Mouse (Mus musculus): ENCODE results near the gene Vezt. TPM values are rescaled to one million over a fixed set of nuclear protein-coding genes. Genes with fewer than 3 reads are reported as not detected.
A peak's percentile ranks its signal among the peaks of the same experiment; 100 is the strongest.

Vezt gene
- polyA plus RNA-seq, 1 experiment from 2014 or later = 29.3 TPM

DNA sequence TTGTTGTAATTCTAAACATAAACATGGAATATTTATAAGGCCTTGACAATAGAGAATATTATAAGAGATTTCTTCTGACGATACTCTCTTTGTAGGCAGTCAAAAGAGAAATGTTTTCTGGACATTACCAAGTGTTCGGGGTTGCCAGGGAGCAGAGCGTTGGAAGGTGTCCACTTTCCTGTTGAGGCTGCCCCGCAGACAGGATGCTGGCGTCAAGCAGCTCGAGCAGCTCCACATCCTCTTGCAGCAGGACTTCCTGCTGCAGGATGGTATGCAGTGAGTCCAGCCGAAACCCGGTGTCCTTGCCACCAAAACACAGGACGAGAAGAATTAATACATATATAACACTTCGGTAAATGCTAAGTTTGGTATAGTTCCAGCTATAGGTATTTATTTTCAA lies 35.4 kb downstream of the Vezt start:
- H3K9me3 ChIP-seq (ENCODE audit: low read depth, low read length) = 0 out of 2 replicates have a peak, but pooled peaks cover 3% of the 10 kb centered on the region
- H3K27ac ChIP-seq (ENCODE audit: low read depth) = no peak overlapping the region
- H3K9ac ChIP-seq = no peak overlapping the region
- TF ChIP-seq CTCF (IDR thresholded peaks at IDR 0.05; ENCODE audit: low read depth) = no peak
- ATAC-seq (ENCODE audit: insufficient read depth) = no peak
- no peak overlapping the region for H3K4me3 ChIP-seq (ENCODE audit: low read depth, low read length)
- H3K4me2 ChIP-seq = no peak overlapping the region
- H3K36me3 ChIP-seq (ENCODE audit: insufficient read depth) = peaks cover 70% of the 10 kb centered on the region
- H3K27me3 ChIP-seq (ENCODE audit: insufficient read depth, low read length) = no peaks in the 10 kb centered on the region
- WGBS = 82% methylated on average over 10 of the region's 10 CpGs
- no peaks in the 10 kb centered on the region for H3K4me1 ChIP-seq (ENCODE audit: insufficient read depth)
- peak; percentile 45 for DNase-seq

DNA sequence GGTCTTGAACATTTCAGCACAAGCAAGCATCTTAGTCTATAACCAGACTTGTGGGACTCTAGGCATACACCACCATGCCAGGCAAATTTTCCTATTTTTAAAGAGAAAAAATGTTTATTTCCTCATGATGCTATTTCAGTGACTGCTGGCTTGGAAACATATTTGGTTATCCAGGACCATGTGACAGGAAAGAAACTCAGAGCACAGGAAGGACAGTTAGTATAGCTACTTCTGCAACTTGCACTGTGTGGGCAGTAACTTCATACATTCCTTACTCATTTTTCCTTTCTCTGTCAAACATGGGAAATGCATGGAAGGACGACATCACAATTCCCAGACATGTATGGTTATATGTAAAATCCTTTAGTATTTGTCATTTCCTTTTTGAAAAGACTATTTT lies 36.3 kb downstream of the Vezt start:
- DNase-seq (peak; percentile 17), ATAC-seq (ENCODE audit: insufficient read depth) (no peak)
- 0 out of 2 replicates have a peak, but pooled peaks cover 3% of the 10 kb centered on the region for H3K9me3 ChIP-seq (ENCODE audit: low read depth, low read length)
- H3K27ac ChIP-seq (ENCODE audit: low read depth) = 0 out of 2 replicates have a peak overlapping the region, but pooled peaks have one; percentile 67
- no peak overlapping the region for H3K4me3 ChIP-seq (ENCODE audit: low read depth, low read length)
- no peaks in the 10 kb centered on the region for H3K4me1 ChIP-seq (ENCODE audit: insufficient read depth)
- no peaks in the 10 kb centered on the region for H3K27me3 ChIP-seq (ENCODE audit: insufficient read depth, low read length)
- no peak overlapping the region for H3K9ac ChIP-seq
- H3K36me3 ChIP-seq (ENCODE audit: insufficient read depth) = peaks cover 76% of the 10 kb centered on the region
- H3K4me2 ChIP-seq = no peak overlapping the region
- no peak for TF ChIP-seq CTCF (IDR thresholded peaks at IDR 0.05; ENCODE audit: low read depth)
- WGBS = 84% methylated on average over 1 of the region's 1 CpGs

DNA sequence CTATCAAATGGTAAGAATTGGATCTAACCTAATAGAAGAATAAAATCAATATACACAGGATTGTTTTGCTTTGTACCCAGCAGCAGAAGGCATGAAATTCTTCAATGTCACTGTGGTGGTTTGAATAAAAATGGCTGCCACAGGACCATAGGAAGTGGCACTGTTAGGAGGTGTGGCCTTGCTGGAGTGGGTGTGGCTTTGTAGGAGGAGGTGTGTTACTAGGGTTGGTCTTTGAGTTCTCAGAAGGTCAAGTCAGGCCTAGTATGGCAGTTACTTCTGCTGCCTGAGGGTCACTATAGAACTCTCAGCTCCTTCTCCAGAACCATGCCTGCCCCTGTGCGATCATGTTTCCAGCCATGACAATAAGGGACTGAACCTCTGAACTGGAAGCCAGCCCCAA lies 40.5 kb downstream of the Vezt start:
- H3K9me3 ChIP-seq (ENCODE audit: low read depth, low read length) = no peaks in the 10 kb centered on the region
- 100% methylated on average over 1 of the region's 1 CpGs for WGBS
- no peak for TF ChIP-seq CTCF (IDR thresholded peaks at IDR 0.05; ENCODE audit: low read depth)
- no peaks in the 10 kb centered on the region for H3K4me1 ChIP-seq (ENCODE audit: insufficient read depth)
- ATAC-seq (ENCODE audit: insufficient read depth) = no peak
- H3K4me3 ChIP-seq (ENCODE audit: low read depth, low read length) = no peak overlapping the region
- DNase-seq = no peak
- no peak overlapping the region for H3K9ac ChIP-seq
- H3K4me2 ChIP-seq = no peak overlapping the region
- no peaks in the 10 kb centered on the region for H3K27me3 ChIP-seq (ENCODE audit: insufficient read depth, low read length)
- H3K27ac ChIP-seq (ENCODE audit: low read depth) = no peak overlapping the region
- peaks cover 73% of the 10 kb centered on the region for H3K36me3 ChIP-seq (ENCODE audit: insufficient read depth)

DNA sequence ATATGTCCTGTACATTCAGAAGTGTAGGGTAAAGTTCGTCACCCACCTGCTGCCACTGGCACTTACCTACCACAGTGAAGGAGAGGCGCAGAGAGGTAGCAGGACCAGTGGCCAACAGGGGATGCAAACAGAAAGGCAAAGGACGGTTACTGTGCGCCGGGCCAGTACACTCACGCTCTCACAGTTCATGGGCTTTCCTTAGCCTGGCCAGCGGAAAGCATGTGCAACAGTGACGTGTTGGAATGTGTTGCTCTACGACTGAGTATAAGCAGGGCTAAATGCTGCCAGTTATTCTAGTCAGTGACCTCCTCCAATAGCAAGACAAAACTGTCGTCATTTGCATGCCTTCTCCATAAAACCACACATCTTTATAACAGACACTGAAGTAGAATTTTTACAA lies 41.5 kb downstream of the Vezt start:
- no peaks in the 10 kb centered on the region for H3K4me1 ChIP-seq (ENCODE audit: insufficient read depth)
- H3K27me3 ChIP-seq (ENCODE audit: insufficient read depth, low read length) = no peaks in the 10 kb centered on the region
- H3K4me3 ChIP-seq (ENCODE audit: low read depth, low read length) = no peak overlapping the region
- peaks cover 73% of the 10 kb centered on the region for H3K36me3 ChIP-seq (ENCODE audit: insufficient read depth)
- no peak for ATAC-seq (ENCODE audit: insufficient read depth)
- no peak overlapping the region for H3K4me2 ChIP-seq
- DNase-seq = no peak
- 86% methylated on average over 10 of the region's 10 CpGs for WGBS
- no peak for TF ChIP-seq CTCF (IDR thresholded peaks at IDR 0.05; ENCODE audit: low read depth)
- no peak overlapping the region for H3K27ac ChIP-seq (ENCODE audit: low read depth)
- H3K9ac ChIP-seq = no peak overlapping the region
- no peaks in the 10 kb centered on the region for H3K9me3 ChIP-seq (ENCODE audit: low read depth, low read length)

DNA sequence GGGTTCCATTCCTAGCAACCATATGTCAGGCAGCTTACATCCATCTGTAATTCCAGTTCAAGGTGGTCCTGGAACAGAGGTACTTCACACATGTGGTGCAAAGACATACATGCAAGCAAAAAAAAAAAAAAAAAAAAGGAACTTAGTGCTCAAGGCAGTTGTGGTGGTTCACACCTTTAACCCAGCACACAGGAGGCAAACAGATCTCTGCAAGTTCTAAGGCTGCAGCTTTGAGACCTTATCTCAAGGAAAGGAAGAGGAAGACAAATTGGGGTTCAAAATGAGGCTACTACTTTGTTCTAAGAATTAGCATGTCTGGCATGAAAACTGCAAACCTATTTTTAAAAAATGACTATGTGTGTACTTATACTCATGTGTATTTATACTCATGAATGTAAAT lies 50.3 kb downstream of the Vezt start:
- no peaks in the 10 kb centered on the region for H3K27me3 ChIP-seq (ENCODE audit: insufficient read depth, low read length)
- H3K36me3 ChIP-seq (ENCODE audit: insufficient read depth) = peaks cover 49% of the 10 kb centered on the region
- no peaks in the 10 kb centered on the region for H3K4me1 ChIP-seq (ENCODE audit: insufficient read depth)
- no peak overlapping the region for H3K4me3 ChIP-seq (ENCODE audit: low read depth, low read length)
- no peak for TF ChIP-seq CTCF (IDR thresholded peaks at IDR 0.05; ENCODE audit: low read depth)
- DNase-seq (no peak), ATAC-seq (ENCODE audit: insufficient read depth) (no peak)
- H3K27ac ChIP-seq (ENCODE audit: low read depth) = no peak overlapping the region
- no peak overlapping the region for H3K4me2 ChIP-seq
- no peak overlapping the region for H3K9ac ChIP-seq
- no peaks in the 10 kb centered on the region for H3K9me3 ChIP-seq (ENCODE audit: low read depth, low read length)

DNA sequence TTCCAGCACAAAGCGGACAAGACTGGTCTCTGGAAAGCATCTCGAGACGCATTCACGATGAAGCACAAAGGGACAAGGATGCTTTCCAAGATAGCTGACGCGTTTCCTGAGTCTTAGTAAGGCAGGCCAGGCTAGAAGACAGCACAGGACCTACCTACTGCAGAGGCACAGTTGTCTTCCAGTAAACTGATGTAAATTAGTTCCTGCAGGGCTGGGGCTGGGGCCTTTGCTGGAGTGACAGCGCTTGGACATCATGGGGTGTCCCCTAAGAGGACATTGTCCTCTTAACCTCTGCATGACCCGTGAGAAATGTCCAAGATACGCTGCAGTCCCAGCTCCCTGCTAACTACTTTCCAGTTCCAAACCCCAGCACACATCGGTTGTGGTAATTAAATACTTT lies 66.3 kb downstream of the Vezt start:
- Histone ChIP-seq H3K9me3 (ENCODE audit: low read depth, low read length) (no peaks in the 10 kb centered on the region), H3K4me3 (ENCODE audit: low read depth, low read length) (no peak overlapping the region), H3K27me3 (ENCODE audit: insufficient read depth, low read length) (no peaks in the 10 kb centered on the region), H3K4me2 (no peak overlapping the region), H3K9ac (no peak overlapping the region), H3K36me3 (ENCODE audit: insufficient read depth) (peaks cover 64% of the 10 kb centered on the region), H3K27ac (ENCODE audit: low read depth) (no peak overlapping the region), H3K4me1 (ENCODE audit: insufficient read depth) (no peaks in the 10 kb centered on the region)
- ATAC-seq (ENCODE audit: insufficient read depth) (no peak), DNase-seq (no peak)
- TF ChIP-seq CTCF (IDR thresholded peaks at IDR 0.05; ENCODE audit: low read depth) = no peak
- 72% methylated on average over 10 of the region's 10 CpGs for WGBS

DNA sequence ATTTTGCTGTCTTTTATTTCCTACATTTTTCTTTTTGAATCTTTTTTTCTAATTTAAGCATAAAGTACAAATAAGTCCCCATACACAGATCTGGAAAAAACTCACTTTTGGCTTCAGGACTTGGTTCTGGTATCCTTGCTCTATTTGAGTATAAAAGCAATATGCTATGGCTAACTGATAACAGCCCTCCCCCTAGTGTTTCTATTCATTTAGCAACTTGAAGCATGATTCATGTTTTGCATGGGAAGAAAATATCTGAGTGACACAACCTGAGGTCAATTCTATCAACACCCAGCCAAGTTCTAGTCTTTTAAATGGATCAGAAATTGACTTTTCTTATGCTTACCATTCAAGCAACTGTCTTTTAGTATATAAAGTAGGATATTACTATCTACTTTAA lies 68.1 kb downstream of the Vezt start:
- H3K27ac ChIP-seq (ENCODE audit: low read depth) = no peak overlapping the region
- no peaks in the 10 kb centered on the region for H3K27me3 ChIP-seq (ENCODE audit: insufficient read depth, low read length)
- ATAC-seq (ENCODE audit: insufficient read depth) (no peak), DNase-seq (peak; percentile 14)
- H3K4me1 ChIP-seq (ENCODE audit: insufficient read depth) = no peaks in the 10 kb centered on the region
- H3K9me3 ChIP-seq (ENCODE audit: low read depth, low read length) = no peaks in the 10 kb centered on the region
- H3K9ac ChIP-seq = no peak overlapping the region
- no peak overlapping the region for H3K4me3 ChIP-seq (ENCODE audit: low read depth, low read length)
- 0 out of 2 replicates have a peak, but pooled peaks have one; percentile 14 for TF ChIP-seq CTCF (IDR thresholded peaks at IDR 0.05; ENCODE audit: low read depth)
- H3K4me2 ChIP-seq = no peak overlapping the region
- peaks cover 50% of the 10 kb centered on the region for H3K36me3 ChIP-seq (ENCODE audit: insufficient read depth)

DNA sequence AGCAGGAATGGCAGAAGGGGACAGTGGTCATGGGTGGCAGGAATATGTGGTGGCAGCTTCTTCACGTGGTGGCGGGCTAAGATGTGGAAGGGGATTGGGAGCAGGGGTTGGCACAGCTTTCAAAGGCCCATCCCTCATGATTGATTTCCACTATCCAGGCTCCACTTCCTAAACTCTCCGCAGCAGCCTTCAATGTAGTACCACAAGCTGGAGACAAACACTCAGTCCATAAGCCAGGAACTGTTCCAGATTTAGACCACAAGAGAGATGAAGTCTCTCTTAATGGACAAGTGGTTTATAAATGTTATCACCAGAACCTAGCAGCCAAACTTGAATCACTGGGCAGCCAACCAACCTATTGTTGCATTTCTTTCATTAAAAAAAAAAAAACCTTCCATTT lies 81.6 kb downstream of the Vezt start:
- H3K4me2 ChIP-seq = no peak overlapping the region
- H3K36me3 ChIP-seq (ENCODE audit: insufficient read depth) = no peaks in the 10 kb centered on the region
- H3K27me3 ChIP-seq (ENCODE audit: insufficient read depth, low read length) = no peaks in the 10 kb centered on the region
- no peak for TF ChIP-seq CTCF (IDR thresholded peaks at IDR 0.05; ENCODE audit: low read depth)
- no peak overlapping the region for H3K27ac ChIP-seq (ENCODE audit: low read depth)
- no peaks in the 10 kb centered on the region; the same call in 1 of the 2 replicates for H3K4me1 ChIP-seq (ENCODE audit: insufficient read depth)
- H3K9me3 ChIP-seq (ENCODE audit: low read depth, low read length) = no peaks in the 10 kb centered on the region
- 58% methylated on average over 3 of the region's 3 CpGs for WGBS
- H3K4me3 ChIP-seq (ENCODE audit: low read depth, low read length) = no peak overlapping the region
- DNase-seq (peak; percentile 9), ATAC-seq (ENCODE audit: insufficient read depth) (no peak)
- H3K9ac ChIP-seq = no peak overlapping the region
